Mouse (Mus musculus): ENCODE measurements around the gene Lrrc7. TPM values are rescaled to one million over a fixed set of nuclear protein-coding genes. Genes with fewer than 3 reads are reported as not detected.

Lrrc7 gene
- total RNA-seq, 2 experiments from 2014 or later = not detected

DNA sequence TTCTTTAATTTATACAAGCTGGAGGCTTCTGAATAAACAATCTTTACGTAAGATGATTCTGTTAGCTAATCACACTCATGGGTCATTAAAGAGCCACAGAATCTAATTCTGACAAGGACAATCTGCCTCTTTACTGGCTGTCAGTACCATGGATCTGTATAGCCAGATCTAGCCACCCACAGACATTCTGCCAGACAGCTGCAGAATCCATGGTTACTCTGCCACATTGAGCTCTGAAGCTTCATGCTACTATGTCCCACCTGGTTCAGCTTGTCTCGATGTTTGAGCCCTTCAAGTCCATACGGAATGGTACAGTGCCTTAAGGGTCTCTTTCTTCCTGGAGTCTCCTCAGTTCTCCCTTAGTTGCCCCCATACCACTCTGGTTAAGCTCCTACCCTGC, 470.4 kb downstream of the Lrrc7 start:
- ATAC-seq (replicated peaks; ENCODE audit: low FRiP score, poor library complexity, severe bottlenecking) = no peak

DNA sequence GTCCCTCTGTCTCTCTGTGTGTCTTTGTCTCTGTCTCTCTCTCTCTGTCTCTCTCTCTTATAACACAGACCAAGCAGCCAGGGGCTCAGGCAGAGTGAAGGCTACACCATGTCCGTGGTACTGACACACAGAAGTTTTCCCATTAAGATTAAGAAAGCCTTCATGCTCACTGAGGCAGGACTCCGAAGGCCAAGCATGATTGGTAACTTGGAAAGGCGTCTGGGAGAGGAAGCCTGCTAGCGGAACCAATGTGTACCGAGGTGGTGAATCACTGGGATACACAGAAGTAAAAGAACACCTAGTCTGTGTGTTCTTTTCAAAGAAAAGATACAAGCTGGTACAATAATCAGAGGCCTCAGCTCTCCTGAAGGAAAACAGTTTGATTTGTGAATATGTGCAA, 484.2 kb downstream of the Lrrc7 start:
- ATAC-seq (replicated peaks; ENCODE audit: low FRiP score, poor library complexity, severe bottlenecking) = no peak

DNA sequence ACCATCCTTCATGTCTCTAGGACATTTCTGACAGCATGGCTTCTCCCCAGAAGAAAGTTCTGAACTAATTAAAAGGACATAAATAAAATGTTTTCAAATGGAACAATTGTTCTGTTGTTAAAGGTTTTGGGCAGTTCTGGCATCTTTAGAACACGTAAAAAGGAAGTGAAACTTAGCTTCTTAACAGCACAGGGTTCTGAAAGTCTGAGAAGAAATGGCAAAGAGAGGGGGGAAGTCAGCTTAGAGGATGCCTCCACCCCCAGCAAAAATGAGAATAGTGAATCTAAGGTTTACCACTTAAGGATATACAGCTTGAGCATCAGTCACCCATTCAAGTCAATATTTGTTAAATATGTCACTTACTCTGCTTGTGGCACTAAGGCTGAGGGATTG, 484.6 kb downstream of the Lrrc7 start:
- ATAC-seq (replicated peaks; ENCODE audit: low FRiP score, poor library complexity, severe bottlenecking) = no peak

DNA sequence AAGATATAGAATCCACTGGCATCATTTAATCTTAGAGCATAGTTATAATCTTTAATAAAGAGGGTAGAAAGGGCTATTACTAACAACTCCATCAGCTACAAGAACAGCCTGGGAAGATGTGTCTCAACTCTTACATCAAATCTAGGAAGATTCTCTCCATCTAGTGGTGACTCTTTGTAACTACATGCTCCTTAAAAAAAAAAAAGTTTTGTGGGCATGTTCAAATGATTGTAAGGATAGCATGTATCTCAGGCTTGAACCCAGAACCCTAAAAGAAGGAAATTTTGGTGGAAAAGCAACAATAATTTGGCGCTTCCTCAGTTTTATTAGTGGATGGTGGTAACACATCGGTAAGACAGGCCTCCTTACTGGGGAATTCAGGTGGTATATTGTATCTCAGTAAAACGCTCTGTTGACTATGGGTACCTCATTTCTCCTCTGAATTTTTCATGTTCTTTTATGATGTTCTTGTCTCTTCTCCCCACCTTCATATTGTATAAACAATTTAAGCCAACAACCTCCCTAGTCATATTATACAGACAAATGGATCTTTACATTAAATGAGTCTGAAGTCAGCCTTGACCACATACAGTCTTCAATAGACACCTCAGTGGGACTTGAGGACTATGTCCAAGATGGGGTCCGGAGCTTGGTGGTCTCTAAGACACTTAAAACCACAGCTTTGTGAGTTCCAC, 485.2 kb downstream of the Lrrc7 start:
- no peak for ATAC-seq (replicated peaks; ENCODE audit: low FRiP score, poor library complexity, severe bottlenecking)

DNA sequence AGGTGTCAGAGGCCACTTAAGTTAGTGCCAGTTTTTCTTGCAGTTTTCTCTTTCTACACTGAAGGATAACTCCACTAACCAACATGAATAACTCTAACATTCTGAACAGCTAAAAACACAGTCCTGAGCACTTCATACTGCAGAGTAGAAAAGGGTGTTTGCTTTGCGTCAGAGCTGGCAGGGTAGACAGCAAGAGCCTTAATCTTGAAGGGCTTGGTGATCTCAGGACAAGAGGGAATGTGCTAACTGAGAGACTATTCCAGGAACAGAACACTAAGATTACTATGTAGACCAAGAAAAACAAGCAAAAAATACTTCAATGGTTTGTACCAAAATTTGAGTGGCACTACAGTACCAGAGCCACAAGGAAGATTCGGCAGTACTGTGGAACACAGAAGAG, 487.0 kb downstream of the Lrrc7 start:
- ATAC-seq (replicated peaks; ENCODE audit: low FRiP score, poor library complexity, severe bottlenecking) = no peak

DNA sequence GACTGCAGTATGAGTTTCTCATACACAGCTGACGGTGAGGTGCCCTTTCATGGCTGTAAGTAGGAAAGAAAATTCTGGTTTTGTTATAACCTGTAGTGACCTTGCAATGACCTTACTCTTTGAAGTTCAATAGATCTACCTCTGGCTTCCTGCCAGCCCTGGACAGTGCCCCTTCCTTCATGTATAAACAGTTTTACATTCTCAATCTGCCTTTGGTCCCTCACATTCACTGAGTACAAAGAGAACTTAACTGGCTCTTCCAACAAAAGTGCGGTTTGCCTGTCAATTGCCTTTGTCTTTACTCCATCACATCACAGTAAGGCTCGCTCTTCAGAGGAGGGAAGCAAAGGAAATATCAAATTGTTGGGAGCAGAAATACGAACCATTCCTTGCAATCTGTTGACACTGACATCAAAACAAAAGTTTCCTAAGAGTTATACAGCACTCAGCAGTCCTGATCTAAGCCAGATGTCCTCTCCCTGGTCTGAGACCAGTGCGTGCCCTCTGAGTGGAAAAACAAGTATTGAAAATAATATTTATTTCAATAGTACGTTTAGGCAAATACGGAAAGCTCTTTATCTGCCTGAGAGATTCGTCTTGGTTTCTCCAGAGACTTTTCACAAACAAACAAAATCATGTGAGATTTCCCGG, 493.3 kb downstream of the Lrrc7 start:
- ATAC-seq (replicated peaks; ENCODE audit: low FRiP score, poor library complexity, severe bottlenecking) = no peak

DNA sequence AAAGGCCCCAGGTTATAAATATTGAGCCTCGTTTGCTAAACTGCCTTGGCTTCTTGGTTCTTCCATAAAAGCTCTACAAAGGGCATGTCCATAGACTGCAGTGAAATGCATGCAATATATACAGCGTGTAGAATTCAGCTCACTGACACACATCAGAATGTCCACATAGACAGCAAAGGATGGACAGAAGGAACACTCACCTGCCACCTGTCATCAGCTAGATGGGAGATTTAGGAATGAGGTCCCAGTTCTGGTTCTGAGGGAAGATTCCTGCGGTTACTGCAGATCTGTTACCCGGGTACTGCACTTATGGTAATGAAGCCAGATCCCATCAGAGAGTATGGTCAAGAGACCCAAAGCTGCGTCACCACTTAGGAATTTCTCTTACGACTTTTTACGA, 494.1 kb downstream of the Lrrc7 start:
- ATAC-seq (replicated peaks; ENCODE audit: low FRiP score, poor library complexity, severe bottlenecking) = no peak

DNA sequence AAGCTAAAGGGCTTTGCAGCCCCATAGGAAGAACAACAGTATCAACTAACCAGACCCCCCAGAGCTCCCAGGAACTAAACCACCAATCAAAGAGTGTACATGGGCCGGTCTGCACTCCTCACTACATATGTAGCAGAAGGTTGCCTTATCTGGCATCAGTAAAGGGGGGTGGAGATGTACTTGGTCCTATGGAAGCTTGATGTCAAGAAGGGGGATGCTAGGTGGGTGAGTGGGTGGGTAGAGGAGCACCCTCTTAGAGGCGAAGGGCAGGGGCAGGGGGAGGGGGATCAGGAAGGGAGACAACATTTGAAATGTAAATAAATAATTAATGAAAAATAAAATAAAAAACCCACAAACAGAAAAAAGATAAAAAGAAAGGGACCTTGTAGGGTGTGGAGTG, 496.8 kb downstream of the Lrrc7 start:
- no peak for ATAC-seq (replicated peaks; ENCODE audit: low FRiP score, poor library complexity, severe bottlenecking)

DNA sequence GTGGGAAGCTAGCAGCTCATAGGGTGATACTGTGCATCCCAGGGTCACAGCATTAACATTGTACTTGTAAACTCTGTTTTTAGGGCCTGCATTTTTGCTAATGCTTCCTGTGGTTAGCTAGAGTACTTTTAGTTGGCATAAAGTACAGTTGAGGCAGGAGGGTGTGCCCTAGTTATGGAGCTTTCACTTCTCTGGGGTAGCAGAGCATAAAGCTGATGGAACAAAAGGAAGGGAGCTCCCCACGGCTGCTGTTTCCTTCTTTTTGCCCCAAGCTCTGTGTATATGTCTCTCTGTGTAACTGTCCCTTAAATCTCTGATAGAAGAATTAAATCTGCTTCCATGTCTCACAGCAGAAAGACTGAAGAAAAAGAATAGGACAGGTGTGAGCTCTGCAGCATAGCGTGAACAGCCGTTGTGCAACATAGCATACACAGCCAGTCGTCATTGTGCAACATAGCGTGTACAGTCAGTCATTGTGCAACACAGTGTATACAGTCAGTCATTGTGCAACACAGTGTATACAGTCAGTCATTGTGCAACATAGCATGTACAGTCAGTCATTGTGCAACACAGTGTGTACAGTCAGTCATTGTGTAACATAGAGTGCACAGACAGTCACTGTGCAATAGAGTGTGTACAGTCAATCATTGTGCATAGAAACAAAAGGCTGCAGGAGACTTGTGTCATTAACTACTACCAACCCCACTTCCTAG, 500.1 kb downstream of the Lrrc7 start:
- no peak for ATAC-seq (replicated peaks; ENCODE audit: low FRiP score, poor library complexity, severe bottlenecking)

DNA sequence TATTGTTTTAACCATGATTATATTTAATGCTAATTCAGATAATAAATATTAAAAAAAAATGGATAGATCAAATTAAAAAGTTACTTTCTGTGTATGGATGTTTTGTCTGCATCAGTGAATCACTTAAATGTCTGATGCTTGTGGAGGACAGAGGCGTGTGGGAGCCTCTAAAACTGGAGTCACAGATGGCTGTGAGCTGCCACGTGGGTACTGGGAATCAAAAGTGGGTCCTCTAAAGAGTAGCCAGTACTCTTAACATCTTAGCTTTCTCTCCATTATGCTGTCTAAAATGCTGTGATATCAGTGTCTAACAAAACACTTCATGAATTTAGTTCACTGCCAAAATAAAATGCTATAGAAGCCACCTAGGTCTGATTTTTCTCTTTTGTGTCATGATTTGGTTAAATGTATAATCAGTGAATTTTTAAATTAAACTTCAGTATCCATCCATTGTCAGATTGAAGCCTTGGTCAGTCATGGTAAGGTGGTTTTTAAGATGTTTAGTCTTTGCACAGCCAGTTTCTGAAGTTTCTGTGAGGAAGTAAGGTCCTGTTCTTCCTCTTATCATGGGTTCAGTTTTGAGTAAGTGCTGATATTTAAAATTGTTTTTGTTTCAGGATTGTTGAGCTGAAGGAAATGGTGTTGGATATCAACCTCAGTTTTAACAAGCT, 501.3 kb downstream of the Lrrc7 start:
- no peak for ATAC-seq (replicated peaks; ENCODE audit: low FRiP score, poor library complexity, severe bottlenecking)

DNA sequence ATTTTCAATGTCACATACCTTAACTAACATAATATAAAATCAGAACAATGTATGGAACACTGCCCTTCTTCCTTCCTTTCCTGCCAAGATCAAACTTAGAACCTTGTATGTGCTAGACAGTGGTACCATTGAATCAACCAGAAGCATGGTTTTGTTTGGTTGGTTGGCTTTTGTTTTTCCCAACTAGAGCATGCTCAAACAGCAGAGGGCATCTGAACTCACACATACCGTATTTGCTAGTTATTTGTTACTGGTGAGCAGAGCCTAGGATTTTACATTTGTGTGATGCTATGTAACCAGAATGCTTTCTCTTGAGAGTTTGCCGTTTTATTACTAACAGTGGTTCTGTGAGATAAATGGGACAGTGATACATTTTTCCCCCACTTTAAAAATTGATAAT, 512.5 kb downstream of the Lrrc7 start:
- ATAC-seq (replicated peaks; ENCODE audit: low FRiP score, poor library complexity, severe bottlenecking) = no peak

DNA sequence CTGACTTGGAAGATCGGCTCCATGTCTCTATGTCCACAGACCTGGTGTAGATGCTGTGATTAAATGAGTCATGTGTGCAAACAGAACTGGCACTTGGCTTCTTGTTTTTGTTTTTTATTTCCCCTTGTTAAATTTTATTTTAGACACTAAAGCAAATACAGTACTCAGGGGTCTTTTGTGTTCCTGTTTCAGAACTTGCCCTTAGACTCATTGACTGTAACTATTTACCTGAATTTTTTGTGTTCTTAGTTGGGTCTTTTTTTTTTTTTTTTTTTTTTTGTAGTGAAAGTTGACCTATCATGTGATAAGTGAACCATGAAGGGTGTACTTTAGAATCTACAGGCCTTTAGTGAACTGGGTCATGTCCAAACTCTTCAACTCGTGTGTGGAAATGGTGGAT, 521.3 kb downstream of the Lrrc7 start:
- no peak for ATAC-seq (replicated peaks; ENCODE audit: low FRiP score, poor library complexity, severe bottlenecking)

DNA sequence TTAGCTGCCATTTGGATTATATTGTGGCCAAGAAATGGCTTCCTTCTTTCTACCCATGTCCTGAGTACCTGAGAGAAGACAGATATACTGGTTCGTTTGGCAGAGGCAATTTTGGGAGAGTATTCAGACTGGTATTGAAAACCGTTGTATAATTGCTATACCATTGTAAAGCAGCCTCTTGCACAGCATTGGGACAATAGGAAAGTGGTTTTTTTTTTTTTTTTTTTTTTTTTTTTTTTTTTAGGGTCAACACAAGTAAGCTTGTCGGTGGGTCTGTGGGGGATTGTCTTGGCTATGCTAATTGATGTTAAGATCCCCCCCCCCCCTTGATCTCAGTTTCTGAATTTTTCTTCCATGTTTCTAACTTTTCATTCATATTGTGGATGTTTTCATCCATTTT, 523.9 kb downstream of the Lrrc7 start:
- no peak for ATAC-seq (replicated peaks; ENCODE audit: low FRiP score, poor library complexity, severe bottlenecking)

DNA sequence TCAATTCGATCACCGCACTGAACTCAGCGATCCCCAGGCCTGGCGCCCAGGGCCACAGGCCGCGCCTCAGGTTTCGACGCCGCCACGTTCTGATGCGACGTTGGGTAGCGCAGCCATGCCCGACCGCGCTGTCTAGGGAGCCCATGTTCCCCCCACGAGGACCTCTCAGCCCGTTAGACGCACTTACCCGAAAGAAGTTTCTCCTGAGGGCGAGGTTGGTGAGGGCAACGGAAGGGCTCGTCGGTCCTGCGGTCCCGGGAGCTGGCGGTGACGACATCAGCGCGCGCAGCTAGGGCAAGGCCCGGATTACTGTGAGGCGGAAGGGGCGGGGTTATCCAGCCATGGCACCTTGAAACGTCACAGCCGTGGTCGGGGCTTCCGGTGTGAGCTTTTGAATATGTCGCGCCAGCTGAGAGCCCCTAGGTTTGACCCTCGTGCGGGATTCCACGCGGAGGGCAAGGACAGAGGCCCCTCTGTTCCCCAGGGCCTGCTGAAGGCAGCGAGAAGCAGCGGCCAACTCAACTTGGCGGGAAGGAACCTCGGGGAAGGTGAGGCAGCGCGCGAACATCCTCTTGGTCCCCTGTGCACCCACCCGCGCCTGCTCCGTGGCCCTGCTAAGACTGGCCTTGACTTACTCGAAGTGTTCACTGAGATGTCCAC, 525.6 kb downstream of the Lrrc7 start, which contains the start of the genes Srsf11 and Lrrc40:
TSS of gene Srsf11 (minus strand) at position 311 of the 660 bp plus-strand sequence.
TSS of gene Lrrc40 (plus strand) at position 334 of the 660 bp plus-strand sequence.
- peak; percentile 91 for ATAC-seq (replicated peaks; ENCODE audit: low FRiP score, poor library complexity, severe bottlenecking)

DNA sequence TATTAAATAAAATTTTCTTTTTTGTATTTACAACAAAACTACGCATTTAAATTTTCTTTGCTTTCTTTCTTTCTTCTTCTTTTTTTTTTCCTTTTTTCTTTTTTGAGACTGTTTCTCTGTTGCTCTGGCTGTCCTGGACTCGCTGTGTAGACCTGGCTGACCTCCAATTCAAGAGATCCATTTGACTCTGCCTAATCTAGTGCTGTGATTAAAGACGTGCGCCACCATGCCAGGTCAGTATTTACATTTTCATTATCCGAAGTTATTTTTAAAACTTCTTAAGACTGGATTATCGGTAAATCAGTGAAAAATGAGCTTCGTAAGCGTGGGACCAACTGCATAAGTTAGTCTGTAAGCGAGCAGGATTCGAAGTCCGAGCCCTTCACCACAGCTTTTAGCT, 526.2 kb downstream of the Lrrc7 start:
- ATAC-seq (replicated peaks; ENCODE audit: low FRiP score, poor library complexity, severe bottlenecking) = no peak; the same call in 1 of the 2 replicates

Measured in erythroid progenitor cell, adult 5-6 weeks (primary cell).